Mouse (Mus musculus) kidney, adult 9 months (tissue): ENCODE data around the gene Ssh2.
A peak's percentile ranks its signal among the peaks of the same experiment; 100 is the strongest.

Experiments
- DNase-seq: peaks from one replicate; pipeline ENCODE4 v3.0.0; 2022

The Ssh2 gene

GRCm38 (mm10) chr11:77414141-77414839 is 198.2 kb downstream of the Ssh2 start:
- DNase-seq, result no peak

GRCm38 (mm10) chr11:77416212-77417000 is 200.3 kb downstream of the Ssh2 start:
- DNase-seq, result no peak

GRCm38 (mm10) chr11:77418021-77418420 is 201.9 kb downstream of the Ssh2 start:
- DNase-seq, result no peak

GRCm38 (mm10) chr11:77423175-77423859 is 207.2 kb downstream of the Ssh2 start:
- no peak for DNase-seq

DNA sequence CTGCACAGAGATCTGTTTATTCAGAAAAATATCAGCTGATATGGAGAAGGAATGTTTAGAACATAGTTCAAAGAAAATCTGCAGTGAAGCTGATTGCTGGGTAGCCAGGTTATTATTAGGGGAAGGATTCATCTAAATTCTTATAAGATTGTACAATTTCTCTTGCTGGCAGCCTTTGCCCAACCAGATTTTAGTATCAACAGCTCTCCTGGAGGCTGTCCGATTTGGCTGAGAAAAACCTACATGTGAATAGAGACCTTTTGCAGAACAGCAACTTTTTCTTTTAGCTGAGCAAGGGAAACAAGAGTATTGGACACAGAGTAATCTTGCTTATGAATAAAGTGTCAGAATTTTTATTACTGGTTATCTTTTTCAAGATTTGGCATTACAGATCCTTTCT is 212.4 kb downstream of the Ssh2 start:
- DNase-seq, result no peak

GRCm38 (mm10) chr11:77437026-77437425 is 220.9 kb downstream of the Ssh2 start:
- DNase-seq, result no peak

- no peak for DNase-seq
Measured at GRCm38 (mm10) chr11:77440081-77440480, 224.0 kb downstream of the Ssh2 start.

- DNase-seq, result no peak
Measured at GRCm38 (mm10) chr11:77441020-77441419, 224.9 kb downstream of the Ssh2 start.

DNA sequence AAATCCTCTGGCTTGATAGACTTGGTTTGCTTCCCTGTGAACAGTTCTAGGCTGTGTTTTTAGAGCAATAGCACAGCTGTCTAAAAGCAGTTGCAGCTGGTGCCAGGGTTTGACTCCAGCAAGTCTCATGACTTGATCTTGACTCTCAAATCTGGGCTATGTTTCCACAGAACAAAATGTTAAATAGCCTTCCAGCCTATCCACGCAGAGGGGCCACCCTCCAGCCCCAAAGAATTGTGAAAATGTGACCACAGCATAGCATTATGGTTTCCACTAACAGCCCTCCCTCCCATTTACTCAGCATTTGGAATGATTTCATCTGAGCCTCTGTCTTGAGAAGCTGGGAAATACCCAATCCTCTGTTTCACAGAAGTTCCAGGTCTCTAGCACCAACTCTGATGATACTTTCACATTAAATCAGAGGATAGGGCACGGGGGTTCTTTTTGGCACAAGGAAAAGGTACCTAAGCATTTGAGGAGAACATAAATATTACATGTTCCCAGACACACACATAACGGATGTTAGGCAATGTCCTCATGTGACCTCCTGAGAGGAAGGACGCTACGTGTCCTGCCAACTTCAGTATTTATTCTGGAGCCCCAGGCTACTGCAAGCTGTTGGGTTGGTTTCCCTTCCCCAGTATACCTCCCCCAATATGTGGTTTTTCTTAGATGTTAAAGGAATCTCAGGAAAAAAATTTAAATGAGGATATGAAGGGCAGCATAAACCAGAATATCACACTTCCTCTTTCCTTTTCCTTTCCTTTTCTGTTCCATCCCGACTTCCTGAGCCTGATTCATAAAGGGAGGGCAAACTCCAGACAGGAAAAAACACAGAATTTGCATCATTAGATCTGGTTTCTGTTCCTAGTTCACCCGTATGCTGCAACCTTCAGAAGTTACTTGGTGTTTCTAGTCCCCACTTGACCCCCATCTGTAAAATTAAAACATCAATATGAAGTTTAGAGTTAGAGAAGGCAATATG is 226.4 kb downstream of the Ssh2 start:
- peak; percentile 66 for DNase-seq

GRCm38 (mm10) chr11:77444939-77445338 is 228.9 kb downstream of the Ssh2 start:
- DNase-seq, result peak; percentile 41

DNA sequence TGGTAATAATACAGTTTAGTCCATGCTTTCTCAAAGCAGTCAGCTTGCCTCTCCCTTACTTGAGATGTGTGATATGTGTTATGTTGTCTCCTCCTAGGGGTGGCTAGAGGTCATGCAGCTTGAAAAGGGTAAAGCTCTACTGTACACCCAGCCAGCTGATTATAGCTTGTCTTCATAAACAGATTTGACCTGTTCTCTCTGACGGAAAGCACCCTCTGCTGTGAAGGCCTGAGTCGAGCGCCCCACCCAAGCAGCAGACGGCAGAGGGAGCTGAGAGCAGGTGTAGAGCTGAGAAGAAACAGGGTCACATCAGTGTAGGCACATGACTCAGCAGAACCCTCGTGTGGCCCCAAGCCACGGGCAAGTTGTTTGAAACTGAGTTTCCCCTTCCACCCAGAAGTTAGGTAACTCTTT is 230.5 kb downstream of the Ssh2 start:
- DNase-seq, result peak; percentile 83

GRCm38 (mm10) chr11:77449224-77449623 is 233.1 kb downstream of the Ssh2 start:
- no peak for DNase-seq

GRCm38 (mm10) chr11:77451670-77452069 is 235.6 kb downstream of the Ssh2 start:
- DNase-seq, result no peak

- DNase-seq, result no peak
Measured at GRCm38 (mm10) chr11:77453388-77453787, 237.3 kb downstream of the Ssh2 start.

DNA sequence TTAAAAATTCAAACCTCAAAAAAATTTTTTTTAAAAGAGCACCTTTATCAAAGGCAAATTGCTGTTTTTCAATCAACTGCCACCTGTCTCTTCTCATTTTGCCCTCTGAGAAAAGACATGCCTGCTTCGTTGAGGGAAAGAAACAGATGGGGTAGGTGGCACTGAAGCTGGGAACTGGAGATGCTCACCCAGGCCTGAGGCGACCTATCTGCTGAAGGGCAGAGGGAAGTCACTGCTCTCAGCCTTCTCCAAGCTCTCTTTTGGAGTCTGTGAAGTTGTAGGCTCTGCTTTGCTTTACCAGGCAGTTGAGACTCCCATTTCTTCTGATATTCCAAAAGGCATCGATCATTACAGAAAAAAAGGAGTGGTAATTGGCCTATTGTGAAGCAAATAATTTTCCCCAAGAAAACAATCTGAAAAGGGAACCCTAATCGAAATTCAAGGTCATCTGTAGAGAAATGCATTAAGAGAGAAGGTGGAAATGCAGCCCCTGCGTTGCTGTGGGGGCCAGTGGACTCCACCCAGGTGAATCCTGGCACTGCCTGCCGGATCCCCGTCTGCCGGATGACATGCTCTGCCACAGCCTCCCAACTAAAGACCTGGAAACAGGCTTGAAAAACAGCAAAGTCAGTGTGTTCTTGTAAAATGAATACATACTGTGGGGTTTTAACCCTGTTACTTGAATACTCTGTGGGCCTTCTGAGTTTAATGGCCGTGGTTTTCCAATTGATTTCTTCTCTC is 239.9 kb downstream of the Ssh2 start:
- DNase-seq, result no peak

DNA sequence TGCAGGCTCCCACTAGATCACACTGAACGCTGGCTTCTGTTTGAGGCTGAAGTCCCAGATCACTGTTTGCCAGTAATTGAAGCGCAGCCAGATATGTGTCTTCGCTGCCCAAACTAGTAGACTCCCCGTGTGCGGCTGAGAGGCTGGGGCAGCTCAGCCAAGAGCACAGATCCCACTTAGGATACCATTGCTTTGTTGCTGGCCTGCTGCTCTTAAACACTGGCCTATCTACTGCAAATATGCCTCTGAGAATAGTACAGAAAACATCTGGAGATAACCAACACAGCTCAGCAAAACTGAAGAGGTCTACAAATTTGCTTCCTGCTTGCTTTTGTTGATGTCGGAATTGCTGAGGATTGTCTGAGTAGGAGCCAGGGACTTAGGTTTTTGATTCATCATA is 240.8 kb downstream of the Ssh2 start:
- peak; percentile 64 for DNase-seq

GRCm38 (mm10) chr11:77461856-77462255 is 245.8 kb downstream of the Ssh2 start:
- DNase-seq, result no peak

DNA sequence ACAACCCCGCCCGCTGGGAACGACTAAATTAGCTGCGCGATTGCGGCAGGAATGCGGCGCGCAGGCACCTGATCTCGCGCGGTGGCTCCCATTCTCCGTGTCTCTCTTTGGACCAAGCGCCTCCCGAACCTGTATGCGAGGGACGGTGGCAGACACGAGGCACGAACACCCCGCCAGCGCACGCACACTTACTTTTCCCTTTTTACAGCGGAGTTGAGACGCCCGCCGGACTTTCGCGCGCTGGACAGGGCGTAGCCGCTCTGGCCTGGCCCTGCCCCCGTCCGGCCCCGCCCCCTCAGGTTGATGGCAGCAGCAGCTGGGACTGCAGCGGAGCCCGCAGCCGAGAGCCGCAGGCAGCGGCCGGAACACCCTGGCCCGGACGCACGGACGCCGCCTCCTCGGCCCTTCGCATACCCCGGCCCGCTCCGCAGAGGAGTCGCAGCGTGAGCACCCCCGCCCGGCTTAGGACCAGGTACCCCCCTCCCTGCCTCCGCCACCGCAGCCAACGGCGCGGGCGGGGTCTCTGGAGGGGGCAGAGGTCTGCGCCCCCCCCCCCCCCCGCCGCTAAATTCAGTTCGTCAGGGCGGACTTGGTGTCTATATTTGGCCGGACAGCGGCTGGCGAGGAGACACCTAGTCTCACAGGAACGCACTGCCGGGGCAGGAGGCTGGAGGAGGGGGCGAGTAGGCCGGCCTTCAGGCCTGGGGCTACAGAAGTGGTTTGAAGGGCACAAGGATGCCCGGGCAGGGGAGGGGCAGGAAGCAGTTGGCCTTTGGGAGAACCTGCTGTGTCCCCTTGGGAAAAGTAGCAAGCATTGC is 246.4 kb downstream of the Ssh2 start, which contains the start of gene Coro6:
Gene Coro6, plus strand, starts transcription at position 129 of the 818 bp plus-strand sequence.
- DNase-seq, result peak; percentile 72

DNA sequence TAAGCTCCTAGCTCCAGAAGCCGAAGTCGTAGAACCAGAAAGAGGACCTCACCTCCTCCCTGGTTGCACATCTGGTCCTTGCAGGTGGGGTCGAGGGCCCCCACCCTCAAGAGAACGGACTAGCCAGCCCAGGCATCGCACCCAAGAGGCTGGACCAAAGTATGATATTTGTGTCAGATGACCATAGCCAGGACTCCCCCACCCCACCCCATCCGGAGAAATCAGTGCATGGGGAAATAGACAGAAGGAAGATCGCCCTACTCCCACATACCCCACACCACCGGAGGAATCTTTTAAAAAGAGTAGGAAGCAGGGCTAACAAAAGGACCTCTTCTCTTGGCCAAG is 247.0 kb downstream of the Ssh2 start:
- no peak for DNase-seq

DNA sequence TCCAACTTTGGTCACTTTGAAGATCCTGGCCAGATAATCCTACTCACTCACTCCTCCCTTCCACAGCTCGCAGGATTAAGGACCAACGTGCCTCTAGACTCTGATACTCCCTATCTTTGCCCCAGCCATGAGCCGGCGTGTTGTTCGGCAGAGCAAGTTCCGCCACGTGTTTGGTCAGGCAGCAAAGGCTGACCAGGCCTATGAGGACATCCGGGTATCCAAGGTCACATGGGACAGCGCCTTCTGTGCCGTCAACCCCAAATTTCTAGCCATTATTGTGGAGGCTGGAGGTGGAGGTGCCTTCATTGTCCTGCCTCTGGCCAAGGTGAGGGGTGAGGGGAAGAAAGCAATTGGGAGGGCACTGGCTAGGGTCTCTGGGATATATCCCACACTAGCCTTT is 247.7 kb downstream of the Ssh2 start:
- no peak for DNase-seq

DNA sequence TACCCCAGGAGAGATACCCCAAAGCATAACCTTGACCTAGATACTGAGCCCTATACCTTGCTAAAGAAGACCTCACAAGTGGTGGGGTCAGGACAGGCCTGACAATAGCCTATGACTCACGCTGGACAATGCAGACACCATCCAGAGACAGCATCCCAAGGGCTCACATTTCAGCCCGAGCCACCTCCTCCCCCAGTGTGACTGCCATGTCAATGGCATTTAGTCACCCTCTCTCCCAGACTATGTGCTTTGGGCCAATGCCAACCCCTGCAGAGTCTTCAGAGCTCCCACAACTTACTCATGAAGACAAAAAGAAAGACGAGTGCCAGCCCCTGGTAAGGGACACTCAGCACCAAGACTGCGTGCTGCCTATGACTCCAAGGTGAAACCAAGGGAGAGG is 248.6 kb downstream of the Ssh2 start:
- no peak for DNase-seq
